Mouse (Mus musculus): ENCODE measurements around the gene Carmil1.

- no peak for TF ChIP-seq POLR2A (IDR thresholded peaks at IDR 0.05; ENCODE audit: low read depth, low read length)
- TF ChIP-seq CTCF (IDR thresholded peaks at IDR 0.05; ENCODE audit: extremely low read depth, insufficient read length, insufficient replicate concordance, low read depth, low read length), result no peak
Measured at GRCm38 (mm10) chr13:23994756-23995155, 285.8 kb downstream of the Carmil1 start.
